19 mouse cellular contexts compared by ENCODE assay signal in genomic region chr14:40009781-40010551, GRCm38 (mm10).
DNase-seq lines count a peak whose midpoint lies in the region; ATAC-seq lines count a peak whose summit lies in the region.
"Had no signal": no experiment of that assay in that cellular context is flagged by ENCODE, and none has a peak within 500 bp of the region (broad histone marks: within the 10 kb centered on the region; RNA-seq: fewer than 3 reads in every experiment).

No protein-coding gene starts in this region.

- WGBS in forebrain, embryonic 13.5 days: 15% methylated on average over 8 of the region's 8 CpGs
- 32% methylated on average over 8 of the region's 8 CpGs for WGBS in forebrain, embryonic 10.5 days
- 22% methylated on average over 8 of the region's 8 CpGs for whole genome bisulfite sequencing in hindbrain, embryonic 14.5 days

- ATAC-seq in forebrain, embryonic 13.5 days: peak; percentile 61; the same call in 1 of the 2 replicates
- no peak for ATAC-seq in hindbrain, embryonic 14.5 days (ENCODE audit: low FRiP score)
- ATAC-seq: Patski had no signal

- no peak overlapping the region for H3K4me2 ChIP-seq in forebrain, embryonic 13.5 days
- peak overlapping the region; percentile 28; the same call in 1 of the 2 replicates for H3K4me2 ChIP-seq in hindbrain, embryonic 14.5 days (replicated peaks)
- H3K4me2 ChIP-seq: heart, embryonic 13.5 days; liver, embryonic 11.5 days; stomach, embryonic 15.5 days had no signal

- no peaks in the 10 kb centered on the region for H3K27me3 ChIP-seq in forebrain, embryonic 13.5 days
- no peaks in the 10 kb centered on the region for H3K27me3 ChIP-seq in forebrain, embryonic 10.5 days (ENCODE audit: poor library complexity, severe bottlenecking)
- H3K27me3 ChIP-seq in hindbrain, embryonic 14.5 days (ENCODE audit: control insufficient read depth, insufficient read depth, low read length): no peaks in the 10 kb centered on the region
- H3K27me3 ChIP-seq: heart, embryonic 13.5 days; megakaryocyte, embryonic 14.5 days; Patski; stomach, embryonic 15.5 days had no signal

- H3K9me3 ChIP-seq in forebrain, embryonic 13.5 days (replicated peaks): no peaks in the 10 kb centered on the region
- no peaks in the 10 kb centered on the region for H3K9me3 ChIP-seq in forebrain, embryonic 10.5 days
- no peaks in the 10 kb centered on the region for H3K9me3 ChIP-seq in hindbrain, embryonic 14.5 days (ENCODE audit: control insufficient read depth, low read length)
- H3K9me3 ChIP-seq: heart, embryonic 13.5 days; megakaryocyte, embryonic 14.5 days; stomach, embryonic 15.5 days had no signal

- H3K9ac ChIP-seq in forebrain, embryonic 13.5 days: no peak overlapping the region
- H3K9ac ChIP-seq in hindbrain, embryonic 14.5 days: no peak overlapping the region
- H3K9ac ChIP-seq: heart, embryonic 13.5 days; stomach, embryonic 15.5 days had no signal

- H3K36me3 ChIP-seq in forebrain, embryonic 13.5 days (ENCODE audit: poor library complexity, severe bottlenecking): no peaks in the 10 kb centered on the region
- no peaks in the 10 kb centered on the region for H3K36me3 ChIP-seq in forebrain, embryonic 10.5 days (replicated peaks)
- H3K36me3 ChIP-seq in hindbrain, embryonic 14.5 days (replicated peaks; ENCODE audit: control insufficient read depth, insufficient read depth): no peaks in the 10 kb centered on the region
- H3K36me3 ChIP-seq: heart, embryonic 13.5 days; stomach, embryonic 15.5 days had no signal

- peaks cover 3% of the 10 kb centered on the region; the same call in 1 of the 2 replicates for H3K4me1 ChIP-seq in forebrain, embryonic 13.5 days
- H3K4me1 ChIP-seq in forebrain, embryonic 10.5 days: peaks cover 12% of the 10 kb centered on the region
- no peaks in the 10 kb centered on the region for H3K4me1 ChIP-seq in hindbrain, embryonic 14.5 days (replicated peaks; ENCODE audit: control insufficient read depth, insufficient read depth, low read length)
- H3K4me1 ChIP-seq: heart, embryonic 13.5 days; megakaryocyte, embryonic 14.5 days; stomach, embryonic 15.5 days had no signal

- DNase-seq in forebrain, embryonic 10.5 days (ENCODE audit: extremely low spot score, low spot score): no peak
- DNase-seq in embryo, embryonic 11.5 days (ENCODE audit: low read depth, low spot score): peak; percentile 11
- no peak for DNase-seq in hindbrain, embryonic 14.5 days (ENCODE audit: low spot score)
- peak; percentile 81 for DNase-seq in retina, embryonic 14.5 days (ENCODE audit: low spot score)
- DNase-seq in layer of hippocampus, adult 9-11 months: no peak
- DNase-seq in left cerebral cortex, adult 18-20 months (ENCODE audit: low spot score in 2 of 2): no peak
- DNase-seq: cerebellum, adult 11 months; cerebellum, postnatal 25 days; heart, postnatal 4 days; kidney, adult 11 months; kidney, postnatal 36 days; left cerebral cortex, postnatal 4 days; thymus, postnatal 14 days had no signal

- H3K27ac ChIP-seq in forebrain, embryonic 13.5 days: no peak overlapping the region
- no peak overlapping the region for H3K27ac ChIP-seq in forebrain, embryonic 10.5 days
- H3K27ac ChIP-seq in hindbrain, embryonic 14.5 days: no peak overlapping the region
- H3K27ac ChIP-seq: heart, embryonic 13.5 days; stomach, embryonic 15.5 days had no signal

- H3K4me3 ChIP-seq in forebrain, embryonic 13.5 days: no peak overlapping the region
- H3K4me3 ChIP-seq in forebrain, embryonic 10.5 days: no peak overlapping the region
- H3K4me3 ChIP-seq in hindbrain, embryonic 14.5 days (replicated peaks; ENCODE audit: low read length): no peak overlapping the region
- H3K4me3 ChIP-seq: heart, embryonic 13.5 days; megakaryocyte, embryonic 14.5 days; stomach, embryonic 15.5 days had no signal

Comparison
In these comparisons a context has a peak if more than half of its experiments do, and no peak if none do; other contexts are left out.
1. DNase-seq: peak in embryo, embryonic 11.5 days (single experiment) and retina, embryonic 14.5 days (single experiment); none in forebrain, embryonic 10.5 days (single experiment), hindbrain, embryonic 14.5 days (single experiment), layer of hippocampus, adult 9-11 months (single experiment) and left cerebral cortex, adult 18-20 months (0 of 2).